Mouse (Mus musculus): Measurements from ENCODE around the gene Gfod1. TPM values are rescaled to one million over a fixed set of nuclear protein-coding genes. Genes with fewer than 3 reads are reported as not detected.

Gfod1 gene
- polyA plus RNA-seq (2015; fragmentation: Nextera tagmentation; extraction: Ambion mirVana): 0.67 and 1.1 TPM in 2 replicates

DNA sequence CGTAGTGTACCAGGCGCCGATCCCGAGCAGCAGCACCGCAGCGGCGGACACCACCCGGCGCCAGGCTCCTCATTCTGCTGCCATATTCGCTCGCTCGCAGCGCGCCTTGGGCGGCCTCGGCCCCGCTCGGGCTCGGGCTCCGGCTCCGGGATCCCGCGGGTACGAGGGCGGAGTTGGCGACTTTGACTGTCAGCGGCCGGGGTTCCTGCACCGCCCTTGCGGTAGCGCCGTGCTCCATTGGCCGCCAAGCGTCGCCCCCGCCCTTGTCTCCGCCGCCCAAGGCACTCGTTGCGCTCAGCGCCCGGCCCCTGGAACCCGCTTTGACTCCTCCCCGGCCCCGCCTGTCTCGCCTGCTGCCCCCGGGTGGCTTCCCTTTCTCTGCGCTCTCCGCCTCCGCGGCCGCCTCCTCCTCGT, at the start of gene Gfod1:
Gene Gfod1 (minus strand): TSS at position 155 of the 414 bp plus-strand sequence.
- H3K27ac ChIP-seq: peak within 1 kb of the TSS; percentile 61; the same call in 1 of the 2 replicates
- H3K4me2 ChIP-seq (replicated peaks): peak within 1 kb of the TSS; percentile 99

DNA sequence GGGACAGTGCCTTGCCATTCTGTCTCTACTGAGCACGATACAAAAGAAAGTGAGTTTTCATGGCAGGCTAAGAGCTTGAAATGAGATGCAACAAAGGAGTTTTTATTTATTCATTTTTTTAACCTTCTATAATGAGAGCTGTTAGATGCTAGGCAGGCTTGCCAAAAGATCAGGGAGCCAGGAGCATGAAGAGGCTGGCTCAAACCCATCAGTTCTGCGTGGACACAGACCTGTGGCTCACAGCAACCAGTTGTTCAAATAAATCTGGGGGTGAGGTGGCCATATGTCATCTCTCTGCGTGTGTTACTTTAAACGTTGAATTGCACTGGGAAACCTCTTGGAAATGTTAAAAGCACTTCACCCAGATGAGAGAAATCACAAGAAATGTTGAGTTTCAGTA, 49.4 kb upstream of the Gfod1 start:
- Histone ChIP-seq H3K4me3 (no peak overlapping the region), H3K36me3 (no peaks in the 10 kb centered on the region), H3K9ac (no peak overlapping the region), H3K27ac (no peak overlapping the region), H3K4me2 (replicated peaks) (no peak overlapping the region), H3K9me3 (no peaks in the 10 kb centered on the region), H3K27me3 (no peaks in the 10 kb centered on the region), H3K4me1 (peaks cover 21% of the 10 kb centered on the region)
- no peak for ATAC-seq (ENCODE audit: low FRiP score, low read depth)
- 69% methylated on average over 4 of the region's 4 CpGs for WGBS

More for the DNA sequence above, at the start of gene Gfod1:
- peak within 1 kb of the TSS; percentile 73 for H3K4me3 ChIP-seq
- ATAC-seq (ENCODE audit: low FRiP score, low read depth): peak; percentile 96
- H3K9me3 ChIP-seq: no peaks in the 10 kb centered on the region; the same call in 1 of the 2 replicates
- H3K4me1 ChIP-seq: peaks cover 27% of the 10 kb centered on the region
- peaks cover 52% of the 10 kb centered on the region for H3K27me3 ChIP-seq
- no peaks in the 10 kb centered on the region for H3K36me3 ChIP-seq
- peak within 1 kb of the TSS; percentile 76 for H3K9ac ChIP-seq
- WGBS: under 1% methylated on average over 53 of the region's 53 CpGs

DNA sequence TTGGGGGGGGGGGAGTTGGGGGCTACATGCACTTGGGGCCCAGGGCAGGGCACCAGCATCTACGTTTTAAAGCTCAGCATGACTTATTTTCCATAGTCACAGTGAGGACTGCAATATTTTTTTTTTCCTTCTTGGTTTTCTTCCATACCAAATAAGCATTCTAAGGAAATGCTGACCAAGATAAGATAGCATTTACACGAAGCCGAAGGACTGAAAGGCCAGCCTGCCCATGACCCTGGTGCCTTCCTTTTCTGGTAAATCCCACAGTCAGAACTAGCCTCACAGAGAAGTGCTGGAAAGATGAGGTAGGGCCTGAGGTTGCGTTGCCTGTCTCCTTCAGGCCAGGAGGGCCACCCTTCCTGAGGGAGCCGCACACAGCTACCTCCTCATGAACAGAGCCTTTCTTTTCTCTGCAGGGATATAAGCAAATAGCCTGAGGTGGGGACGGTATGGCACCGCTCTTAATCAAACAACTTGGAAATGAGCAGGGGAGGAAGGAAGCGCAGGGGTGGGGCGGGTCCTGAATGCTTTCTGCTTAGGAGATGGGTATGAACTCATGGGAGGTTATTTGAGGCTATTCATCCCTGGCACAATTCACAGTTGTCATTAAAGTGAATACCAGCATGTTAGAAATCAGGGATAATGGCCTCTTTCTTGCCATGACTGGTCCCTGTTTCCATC, 46.7 kb upstream of the Gfod1 start:
- H3K4me3 ChIP-seq: no peak overlapping the region
- H3K36me3 ChIP-seq: no peaks in the 10 kb centered on the region
- no peaks in the 10 kb centered on the region for H3K9me3 ChIP-seq
- peaks cover 16% of the 10 kb centered on the region; the same call in 1 of the 2 replicates for H3K4me1 ChIP-seq
- no peak overlapping the region for H3K4me2 ChIP-seq (replicated peaks)
- H3K9ac ChIP-seq: no peak overlapping the region
- ATAC-seq (ENCODE audit: low FRiP score, low read depth): no peak
- H3K27me3 ChIP-seq: no peaks in the 10 kb centered on the region
- 82% methylated on average over 9 of the region's 9 CpGs for WGBS
- no peak overlapping the region for H3K27ac ChIP-seq

DNA sequence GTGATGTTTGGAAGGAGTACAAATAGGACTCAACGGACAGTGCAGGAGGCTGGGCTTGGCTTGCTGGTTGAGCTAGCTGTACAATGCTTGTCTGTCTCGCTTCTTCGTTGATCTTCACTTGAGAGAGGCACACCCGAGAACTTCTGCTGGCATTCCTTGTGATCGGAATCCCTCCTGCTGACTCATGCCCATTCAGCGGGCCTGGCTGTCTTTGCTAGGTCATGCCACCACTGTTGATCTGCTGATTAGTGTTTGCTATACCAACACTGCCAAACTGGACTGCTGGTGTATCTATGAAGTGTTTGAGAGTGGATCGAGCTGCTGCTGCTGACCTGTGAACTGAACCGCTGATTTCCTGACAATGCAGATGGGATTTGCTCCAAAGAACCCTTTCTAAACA, 45.4 kb upstream of the Gfod1 start:
- no peaks in the 10 kb centered on the region for H3K27me3 ChIP-seq
- no peaks in the 10 kb centered on the region for H3K9me3 ChIP-seq
- peaks cover 6% of the 10 kb centered on the region; the same call in 1 of the 2 replicates for H3K4me1 ChIP-seq
- 86% methylated on average over 8 of the region's 8 CpGs for WGBS
- no peak for ATAC-seq (ENCODE audit: low FRiP score, low read depth)
- H3K27ac ChIP-seq: no peak overlapping the region
- no peak overlapping the region for H3K9ac ChIP-seq
- no peak overlapping the region for H3K4me3 ChIP-seq
- no peak overlapping the region for H3K4me2 ChIP-seq (replicated peaks)
- H3K36me3 ChIP-seq: no peaks in the 10 kb centered on the region

DNA sequence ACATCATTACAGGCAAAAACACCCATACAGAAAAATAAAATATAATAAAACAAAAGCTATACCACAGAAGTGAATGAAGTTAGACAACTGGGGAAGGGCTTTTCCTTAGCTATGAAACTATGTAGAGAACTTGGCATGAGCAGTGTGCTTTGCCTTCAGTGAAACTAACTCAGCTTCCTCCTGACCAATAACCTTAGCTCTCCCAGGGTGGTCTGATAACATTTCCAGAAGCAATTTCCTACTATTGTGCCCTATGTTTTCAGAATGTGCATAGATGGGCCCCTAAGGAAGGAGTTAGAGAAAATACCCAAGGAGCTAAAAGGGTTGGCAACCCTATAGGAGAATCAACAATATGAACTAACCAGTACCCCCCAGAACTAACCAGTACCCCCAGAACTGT, 42.9 kb upstream of the Gfod1 start:
- Histone ChIP-seq H3K9me3 (no peaks in the 10 kb centered on the region), H3K9ac (no peak overlapping the region), H3K4me3 (no peak overlapping the region), H3K4me2 (replicated peaks) (no peak overlapping the region), H3K4me1 (no peaks in the 10 kb centered on the region), H3K27me3 (no peaks in the 10 kb centered on the region), H3K27ac (no peak overlapping the region), H3K36me3 (no peaks in the 10 kb centered on the region)
- ATAC-seq (ENCODE audit: low FRiP score, low read depth): no peak

DNA sequence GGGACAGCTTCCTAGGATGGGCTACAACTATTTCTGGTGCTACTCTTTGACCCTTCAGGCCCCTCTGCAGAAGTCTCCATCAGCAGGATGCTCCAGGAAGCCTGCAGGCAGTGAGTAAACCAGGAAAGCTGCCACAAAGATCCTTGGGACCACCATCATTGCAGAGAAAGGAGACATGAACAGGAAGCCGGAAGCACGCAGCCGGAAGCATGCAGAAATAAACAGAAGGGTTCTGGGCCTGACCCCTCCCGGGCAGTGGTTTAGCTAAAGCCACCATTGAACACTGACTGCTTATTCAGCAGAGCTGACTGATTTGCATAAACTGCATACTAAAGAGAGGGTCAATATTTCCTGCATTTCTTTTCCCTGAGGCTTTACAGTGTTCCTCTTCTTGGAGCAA, 34.7 kb upstream of the Gfod1 start:
- H3K9me3 ChIP-seq: no peaks in the 10 kb centered on the region
- H3K4me1 ChIP-seq: 0 out of 2 replicates have a peak, but pooled peaks cover 8% of the 10 kb centered on the region
- H3K27me3 ChIP-seq: no peaks in the 10 kb centered on the region
- H3K4me3 ChIP-seq: no peak overlapping the region
- H3K4me2 ChIP-seq (replicated peaks): no peak overlapping the region
- no peak overlapping the region for H3K9ac ChIP-seq
- no peaks in the 10 kb centered on the region for H3K36me3 ChIP-seq
- H3K27ac ChIP-seq: no peak overlapping the region
- ATAC-seq (ENCODE audit: low FRiP score, low read depth): no peak
- 83% methylated on average over 4 of the region's 4 CpGs for WGBS

DNA sequence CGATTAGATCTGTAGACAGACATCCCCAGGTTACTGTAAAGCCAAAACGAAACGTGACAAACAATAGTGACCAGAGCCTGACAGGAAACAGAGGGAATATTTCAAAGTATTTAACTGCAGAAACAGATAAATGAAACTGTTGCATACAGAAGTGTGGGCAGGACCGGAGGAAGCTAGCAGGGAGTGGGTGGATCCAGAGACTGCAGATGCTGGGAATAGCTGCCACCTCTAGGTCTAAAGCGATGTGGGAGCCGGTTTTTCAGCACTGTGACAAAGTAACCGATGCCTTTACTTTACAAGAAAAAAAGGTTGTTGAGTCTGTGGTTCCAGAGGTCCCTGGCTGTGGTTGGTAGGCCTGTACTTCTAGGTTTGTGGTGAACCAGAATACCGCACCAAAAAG, 34.0 kb upstream of the Gfod1 start:
- H3K27ac ChIP-seq: no peak overlapping the region
- H3K9ac ChIP-seq: no peak overlapping the region
- H3K36me3 ChIP-seq: no peaks in the 10 kb centered on the region
- ATAC-seq (ENCODE audit: low FRiP score, low read depth): no peak
- 0 out of 2 replicates have a peak, but pooled peaks cover 8% of the 10 kb centered on the region for H3K4me1 ChIP-seq
- no peaks in the 10 kb centered on the region for H3K9me3 ChIP-seq
- no peaks in the 10 kb centered on the region for H3K27me3 ChIP-seq
- 87% methylated on average over 8 of the region's 8 CpGs for WGBS
- H3K4me3 ChIP-seq: no peak overlapping the region
- H3K4me2 ChIP-seq (replicated peaks): no peak overlapping the region

DNA sequence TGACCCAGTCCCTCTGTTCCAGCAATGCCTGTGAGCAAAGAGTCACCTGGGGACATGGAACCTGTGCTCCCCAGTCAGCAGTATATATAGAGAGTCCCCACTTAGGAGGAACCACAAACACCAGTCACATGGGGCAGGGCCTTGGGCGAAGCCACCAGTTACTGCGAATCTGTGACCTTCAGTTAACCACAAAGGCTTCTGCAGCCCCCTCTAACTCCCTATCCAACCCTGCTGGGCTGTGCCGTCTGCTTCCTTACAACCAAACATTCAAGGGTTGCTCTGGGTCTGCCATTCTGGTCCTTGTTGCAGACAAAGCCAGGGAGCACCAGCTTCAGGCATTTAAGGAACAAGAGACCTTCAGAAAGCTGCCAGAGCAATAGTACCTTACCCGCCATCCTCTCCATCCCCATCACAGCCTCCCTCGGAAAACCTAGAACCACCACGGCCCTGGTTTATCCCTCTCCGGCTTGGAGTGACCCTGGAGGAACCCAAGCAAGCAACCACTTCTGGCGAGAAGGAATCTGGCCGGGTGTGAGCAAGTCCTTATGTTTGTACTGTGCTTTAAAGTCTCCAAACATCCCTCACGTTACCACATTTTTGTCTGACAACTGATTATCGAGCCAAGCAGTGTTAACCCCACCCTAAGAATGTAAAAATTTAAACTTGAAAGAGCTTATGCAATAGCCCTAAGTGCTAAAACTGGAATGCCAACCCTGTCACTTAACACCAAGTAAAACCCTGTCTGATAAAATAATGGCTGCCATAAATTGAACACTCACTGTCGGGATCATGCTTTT, 32.7 kb upstream of the Gfod1 start:
- no peaks in the 10 kb centered on the region for H3K9me3 ChIP-seq
- H3K27me3 ChIP-seq: no peaks in the 10 kb centered on the region
- H3K4me1 ChIP-seq: peaks cover 13% of the 10 kb centered on the region; the same call in 1 of the 2 replicates
- WGBS: 46% methylated on average over 12 of the region's 12 CpGs
- H3K27ac ChIP-seq: peak overlapping the region; percentile 39; the same call in 1 of the 2 replicates
- no peaks in the 10 kb centered on the region for H3K36me3 ChIP-seq
- H3K9ac ChIP-seq: no peak overlapping the region
- no peak for ATAC-seq (ENCODE audit: low FRiP score, low read depth)
- no peak overlapping the region for H3K4me2 ChIP-seq (replicated peaks)
- no peak overlapping the region for H3K4me3 ChIP-seq

DNA sequence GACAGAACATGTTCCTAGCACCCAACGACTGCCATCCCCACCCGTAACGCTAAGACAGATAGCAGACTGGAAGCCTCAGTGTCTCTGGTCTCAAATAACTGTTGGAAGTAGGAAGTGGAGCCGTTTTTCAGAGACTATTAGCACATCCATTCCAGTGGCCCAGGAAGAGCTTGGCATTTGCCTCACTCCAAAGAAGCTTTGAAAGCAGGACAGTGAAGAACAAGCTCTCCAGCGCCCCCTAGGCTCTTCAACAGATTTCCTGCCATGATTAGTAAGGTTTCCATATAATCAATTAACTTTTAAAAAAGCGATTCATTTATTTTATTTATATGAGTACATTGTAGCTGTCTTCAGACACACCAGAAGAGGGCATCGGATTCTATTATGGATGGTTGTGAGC, 28.6 kb upstream of the Gfod1 start:
- Histone ChIP-seq H3K27me3 (no peaks in the 10 kb centered on the region), H3K9ac (no peak overlapping the region), H3K4me3 (no peak overlapping the region), H3K27ac (no peak overlapping the region), H3K4me2 (replicated peaks) (no peak overlapping the region), H3K36me3 (no peaks in the 10 kb centered on the region), H3K9me3 (no peaks in the 10 kb centered on the region), H3K4me1 (peaks cover 13% of the 10 kb centered on the region; the same call in 1 of the 2 replicates)
- WGBS: 42% methylated on average over 7 of the region's 7 CpGs
- ATAC-seq (ENCODE audit: low FRiP score, low read depth): no peak

DNA sequence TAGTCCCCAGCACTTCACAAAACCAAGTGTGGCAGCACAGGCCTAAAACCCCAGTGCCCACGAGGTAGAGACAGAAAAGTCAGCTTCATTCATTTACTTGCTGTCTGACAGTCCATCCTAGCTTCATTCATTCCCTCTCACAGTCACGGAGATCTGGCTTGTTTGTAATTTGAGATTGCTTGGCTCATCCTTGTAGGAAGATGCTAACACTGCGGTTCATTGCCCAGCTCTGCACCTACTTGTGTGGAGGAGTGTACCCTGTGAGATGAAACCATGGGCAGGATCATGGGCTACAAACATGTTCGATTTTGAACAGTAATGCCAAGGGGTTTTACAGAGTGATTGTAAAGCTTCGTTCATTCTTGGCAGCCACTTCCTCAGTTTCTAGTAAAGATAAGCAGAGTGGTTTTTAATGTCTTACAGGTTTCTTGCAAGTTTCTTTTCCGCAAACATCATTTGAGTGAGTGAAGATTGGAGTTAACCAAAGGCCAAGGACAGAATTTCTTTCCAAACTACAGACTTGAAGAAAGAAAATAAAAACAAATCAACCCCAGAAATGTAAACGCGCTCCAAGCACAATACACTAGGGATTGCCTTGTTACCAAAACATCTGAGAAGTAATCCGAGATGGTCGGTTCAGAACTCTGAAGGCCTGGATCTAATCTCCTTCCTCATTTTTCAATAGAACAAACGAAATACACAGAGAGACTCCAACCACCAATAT, 27.9 kb upstream of the Gfod1 start:
- no peak overlapping the region for H3K27ac ChIP-seq
- peaks cover 13% of the 10 kb centered on the region; the same call in 1 of the 2 replicates for H3K4me1 ChIP-seq
- no peaks in the 10 kb centered on the region for H3K36me3 ChIP-seq
- H3K9me3 ChIP-seq: no peaks in the 10 kb centered on the region
- no peak overlapping the region for H3K4me2 ChIP-seq (replicated peaks)
- no peak overlapping the region for H3K9ac ChIP-seq
- no peak overlapping the region for H3K4me3 ChIP-seq
- 42% methylated on average over 11 of the region's 11 CpGs for WGBS
- ATAC-seq (ENCODE audit: low FRiP score, low read depth): no peak
- H3K27me3 ChIP-seq: no peaks in the 10 kb centered on the region

DNA sequence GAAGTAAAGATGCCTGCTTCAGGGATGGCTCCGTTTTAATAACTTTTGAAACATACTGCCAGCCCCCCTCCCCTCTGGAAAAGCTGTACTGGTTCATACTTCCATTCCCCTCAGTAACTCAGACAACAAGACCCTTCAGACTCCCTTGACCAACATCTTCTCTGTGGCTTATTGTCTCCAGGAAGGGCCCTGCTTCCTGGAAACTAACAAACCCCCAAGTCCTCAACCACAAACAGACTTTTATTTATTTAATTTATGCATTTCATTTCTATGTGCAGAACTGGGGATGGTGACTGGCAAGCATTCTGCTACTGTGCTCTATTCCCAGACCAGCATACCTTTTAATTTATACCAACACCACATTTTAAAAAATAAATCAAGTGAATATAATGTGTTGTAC, 21.5 kb upstream of the Gfod1 start:
- ATAC-seq (ENCODE audit: low FRiP score, low read depth): no peak; the same call in 1 of the 2 replicates

DNA sequence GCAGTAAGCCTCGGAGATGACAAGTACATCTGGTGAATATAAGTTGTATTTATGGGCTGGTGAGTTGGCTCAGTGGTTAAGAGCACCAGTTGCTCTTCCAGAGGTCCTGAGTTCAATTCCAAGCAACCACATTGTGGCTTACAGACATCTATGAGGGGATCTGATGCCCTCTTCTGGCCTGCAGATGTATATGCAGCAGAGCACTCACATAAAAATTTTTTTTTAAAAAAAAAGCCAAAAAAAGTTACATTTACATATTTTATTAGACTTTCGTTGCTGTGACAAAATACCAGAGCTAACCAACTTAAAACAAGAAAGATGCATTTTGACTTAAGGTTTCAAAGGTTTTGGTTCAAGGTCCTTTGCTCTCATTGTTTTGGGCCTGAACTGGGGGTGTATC, 17.5 kb upstream of the Gfod1 start:
- H3K4me2 ChIP-seq (replicated peaks): no peak overlapping the region
- no peak overlapping the region for H3K9ac ChIP-seq
- no peaks in the 10 kb centered on the region for H3K27me3 ChIP-seq
- H3K4me3 ChIP-seq: no peak overlapping the region
- H3K4me1 ChIP-seq: peaks cover 5% of the 10 kb centered on the region; the same call in 1 of the 2 replicates
- H3K27ac ChIP-seq: no peak overlapping the region
- 72% methylated on average over 2 of the region's 2 CpGs for WGBS
- no peaks in the 10 kb centered on the region for H3K36me3 ChIP-seq
- ATAC-seq (ENCODE audit: low FRiP score, low read depth): no peak
- no peaks in the 10 kb centered on the region for H3K9me3 ChIP-seq

More for the DNA sequence above, 21.5 kb upstream of the Gfod1 start:
- Histone ChIP-seq H3K36me3 (no peaks in the 10 kb centered on the region), H3K4me1 (no peaks in the 10 kb centered on the region), H3K4me3 (no peak overlapping the region), H3K9ac (no peak overlapping the region), H3K27me3 (no peaks in the 10 kb centered on the region), H3K4me2 (replicated peaks) (no peak overlapping the region), H3K27ac (no peak overlapping the region), H3K9me3 (no peaks in the 10 kb centered on the region)
- WGBS: 80% methylated on average over 1 of the region's 1 CpGs

All from limb, embryonic 13.5 days (tissue).